Mouse (Mus musculus) regulatory T cell (primary cell): Measurements from ENCODE around the gene Coro6.

Experiments used
- in situ Hi-C: fragments of 300-600 bp; cut with MboI, MseI; formaldehyde crosslinking; loops from one replicate; pipeline ENCODE4 v1.15.1; 2025; ENCODE audit warnings: high pct_unique_total_duplicates

The Coro6 gene

DNA sequence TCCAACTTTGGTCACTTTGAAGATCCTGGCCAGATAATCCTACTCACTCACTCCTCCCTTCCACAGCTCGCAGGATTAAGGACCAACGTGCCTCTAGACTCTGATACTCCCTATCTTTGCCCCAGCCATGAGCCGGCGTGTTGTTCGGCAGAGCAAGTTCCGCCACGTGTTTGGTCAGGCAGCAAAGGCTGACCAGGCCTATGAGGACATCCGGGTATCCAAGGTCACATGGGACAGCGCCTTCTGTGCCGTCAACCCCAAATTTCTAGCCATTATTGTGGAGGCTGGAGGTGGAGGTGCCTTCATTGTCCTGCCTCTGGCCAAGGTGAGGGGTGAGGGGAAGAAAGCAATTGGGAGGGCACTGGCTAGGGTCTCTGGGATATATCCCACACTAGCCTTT, 1.6 kb downstream of the Coro6 start:
- in situ Hi-C loops = loop anchor here (25.0 kb wide), 1 partner anchor 351 kb away; no protein-coding TSS in a partner anchor

GRCm38 (mm10) chr11:77464684-77465083, 2.5 kb downstream of the Coro6 start:
- in situ Hi-C loops = loop anchor here (25.0 kb wide), 1 partner anchor 352 kb away; no protein-coding TSS in a partner anchor

GRCm38 (mm10) chr11:77465111-77465510, 2.9 kb downstream of the Coro6 start:
- in situ Hi-C loops = loop anchor here (25.0 kb wide), 1 partner anchor 353 kb away; no protein-coding TSS in a partner anchor

DNA sequence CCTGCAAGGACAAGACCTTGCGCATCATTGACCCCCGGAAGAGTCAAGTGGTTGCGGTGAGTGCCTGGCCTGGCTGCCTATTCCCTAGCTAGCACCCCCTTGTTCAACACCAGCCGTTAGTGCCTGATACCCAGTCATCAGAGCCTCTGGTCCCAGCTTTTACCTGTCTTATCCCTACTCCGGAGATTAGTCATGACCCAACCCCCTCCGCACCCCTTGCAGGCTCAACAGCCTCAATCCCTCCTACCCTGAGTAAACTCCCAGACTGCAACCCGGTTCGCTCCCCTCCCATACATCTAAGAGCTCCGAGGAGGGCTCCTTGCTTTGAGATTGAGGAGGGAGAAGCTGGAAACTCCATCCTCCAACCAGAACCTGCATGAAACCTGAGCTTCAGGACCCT, 4.3 kb downstream of the Coro6 start:
- in situ Hi-C loops = loop anchor here (25.0 kb wide), 1 partner anchor 354 kb away; no protein-coding TSS in a partner anchor

DNA sequence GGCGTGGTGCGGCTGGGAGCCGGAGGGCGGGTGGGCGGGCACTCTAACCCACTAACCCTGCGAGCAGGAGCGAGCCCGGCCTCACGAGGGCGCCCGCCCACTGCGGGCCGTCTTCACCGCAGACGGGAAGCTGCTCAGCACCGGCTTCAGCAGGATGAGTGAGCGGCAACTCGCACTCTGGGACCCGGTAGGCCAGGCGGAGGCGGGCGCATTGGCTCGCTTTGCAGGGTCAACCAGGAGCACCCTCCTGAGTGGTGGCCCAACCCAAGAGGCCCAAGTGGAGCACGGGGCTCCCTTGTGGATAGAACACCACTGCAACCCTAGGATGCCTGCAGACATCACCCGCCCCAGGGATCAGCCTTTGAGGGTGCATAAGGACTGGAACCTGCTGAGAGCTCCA, 4.9 kb downstream of the Coro6 start:
- in situ Hi-C loops = loop anchor here (25.0 kb wide), 1 partner anchor 355 kb away; no protein-coding TSS in a partner anchor

- in situ Hi-C loops = loop anchor here (25.0 kb wide), 1 partner anchor 355 kb away; no protein-coding TSS in a partner anchor
Measured at GRCm38 (mm10) chr11:77467784-77468183, 5.6 kb downstream of the Coro6 start.

- in situ Hi-C loops = loop anchor here (25.0 kb wide), 1 partner anchor 356 kb away; no protein-coding TSS in a partner anchor
Measured at GRCm38 (mm10) chr11:77468397-77468796, 6.2 kb downstream of the Coro6 start.

- in situ Hi-C loops = loop anchor here (25.0 kb wide), 1 partner anchor 359 kb away; no protein-coding TSS in a partner anchor
Measured at GRCm38 (mm10) chr11:77471407-77471806, 9.2 kb downstream of the Coro6 start.

- in situ Hi-C loops = loop anchor here (25.0 kb wide), 1 partner anchor 360 kb away; no protein-coding TSS in a partner anchor
Measured at GRCm38 (mm10) chr11:77472775-77473174, 10.6 kb downstream of the Coro6 start.

DNA sequence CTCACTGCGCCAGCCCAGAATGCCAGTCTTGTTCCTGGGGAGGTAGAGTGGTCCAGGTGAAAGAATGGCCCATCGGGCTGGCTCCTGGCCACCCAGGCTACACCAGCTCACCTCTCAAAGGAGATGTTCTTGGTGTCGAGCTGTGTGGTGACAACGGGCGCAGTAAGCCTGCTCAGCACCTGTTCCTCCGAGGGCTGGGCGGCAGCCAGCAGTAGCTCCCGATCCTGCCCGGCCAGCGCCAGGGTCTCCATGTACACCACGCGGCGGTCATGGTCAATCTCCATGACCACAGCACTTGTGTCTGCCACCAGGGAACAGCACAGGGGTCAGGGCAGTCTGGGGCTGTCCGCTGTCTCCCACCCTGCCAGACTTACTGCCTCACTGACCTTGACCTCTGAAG, 14.0 kb downstream of the Coro6 start:
- in situ Hi-C loops = no loop called here

DNA sequence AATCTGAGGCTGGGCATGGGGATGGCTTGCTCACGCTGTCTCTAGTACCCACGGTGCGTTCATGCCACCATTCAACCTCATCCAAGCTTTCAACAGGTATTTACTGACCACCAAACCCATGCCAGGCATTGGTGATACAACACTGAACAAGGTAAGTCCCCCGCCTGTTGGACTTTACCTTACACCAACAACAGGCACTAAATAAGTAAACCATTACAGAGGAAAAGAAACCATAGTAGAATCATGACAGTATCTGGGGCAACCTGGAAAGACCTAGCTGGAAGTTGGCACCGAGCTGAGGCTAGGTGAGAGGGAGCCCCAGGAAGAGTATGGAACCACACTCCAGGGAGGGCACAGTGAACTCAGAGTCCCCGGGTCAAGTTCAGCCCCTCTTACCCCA, 14.7 kb downstream of the Coro6 start:
- in situ Hi-C loops = no loop called here

- in situ Hi-C loops = no loop called here
Measured at GRCm38 (mm10) chr11:77483043-77483442, 20.8 kb downstream of the Coro6 start.

GRCm38 (mm10) chr11:77483510-77484255, 21.5 kb downstream of the Coro6 start:
- in situ Hi-C loops = no loop called here

GRCm38 (mm10) chr11:77485229-77485628, 23.0 kb downstream of the Coro6 start:
- in situ Hi-C loops = no loop called here

- in situ Hi-C loops = no loop called here
Measured at GRCm38 (mm10) chr11:77486798-77487197, 24.6 kb downstream of the Coro6 start.

DNA sequence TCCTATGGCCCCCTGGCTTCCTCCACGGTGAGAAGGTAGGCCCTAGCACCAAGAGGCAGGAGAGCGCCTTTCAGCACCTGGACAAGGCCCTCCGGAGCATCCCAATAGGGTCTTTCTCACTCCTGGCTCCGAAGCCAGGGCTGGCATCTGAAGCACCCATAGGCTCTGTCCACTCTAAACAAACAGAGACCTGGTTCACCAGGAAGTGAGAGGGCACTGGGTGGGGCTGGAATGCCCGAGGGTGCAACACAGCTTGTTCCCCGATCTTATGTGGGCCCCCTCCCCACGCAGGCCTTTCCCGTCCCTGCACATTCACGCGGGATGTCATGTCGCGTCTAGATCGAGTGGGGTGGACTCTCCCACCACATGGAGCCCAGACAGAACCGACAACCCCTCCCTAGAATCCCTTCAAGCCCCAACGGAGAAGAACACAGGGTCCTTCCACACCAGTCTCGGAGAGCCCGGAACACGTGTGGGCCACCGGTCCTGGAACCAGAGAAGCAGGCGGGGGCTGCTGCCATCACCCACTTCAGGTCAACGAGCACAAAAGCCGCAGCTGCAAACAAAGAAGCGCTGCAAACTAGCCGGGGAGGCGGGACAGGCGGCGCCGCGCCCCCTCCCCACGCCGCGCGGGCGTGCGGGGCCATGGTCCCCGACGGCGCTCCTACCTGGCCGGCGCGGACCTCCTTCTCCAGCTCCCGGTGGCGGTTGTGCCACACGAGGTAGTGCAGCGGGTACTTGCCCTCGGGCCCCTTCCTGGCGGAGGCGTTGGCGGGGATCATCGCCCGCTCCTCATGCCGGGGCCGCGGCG, 26.8 kb downstream of the Coro6 start:
- in situ Hi-C loops = no loop called here

GRCm38 (mm10) chr11:77489591-77490235, 27.5 kb downstream of the Coro6 start, which contains the start of gene Ankrd13b:
Gene Ankrd13b, minus strand, starts transcription at chr11:77489678.
- in situ Hi-C loops = loop anchor here (10.0 kb wide), 1 partner anchor 135 kb away; no protein-coding TSS in a partner anchor

GRCm38 (mm10) chr11:77490451-77490850, 28.2 kb downstream of the Coro6 start:
- in situ Hi-C loops = loop anchor here (10.0 kb wide), 1 partner anchor 134 kb away; no protein-coding TSS in a partner anchor

- in situ Hi-C loops = loop anchor here (10.0 kb wide), 1 partner anchor 134 kb away; no protein-coding TSS in a partner anchor
Measured at GRCm38 (mm10) chr11:77491123-77491501, 28.9 kb downstream of the Coro6 start.

DNA sequence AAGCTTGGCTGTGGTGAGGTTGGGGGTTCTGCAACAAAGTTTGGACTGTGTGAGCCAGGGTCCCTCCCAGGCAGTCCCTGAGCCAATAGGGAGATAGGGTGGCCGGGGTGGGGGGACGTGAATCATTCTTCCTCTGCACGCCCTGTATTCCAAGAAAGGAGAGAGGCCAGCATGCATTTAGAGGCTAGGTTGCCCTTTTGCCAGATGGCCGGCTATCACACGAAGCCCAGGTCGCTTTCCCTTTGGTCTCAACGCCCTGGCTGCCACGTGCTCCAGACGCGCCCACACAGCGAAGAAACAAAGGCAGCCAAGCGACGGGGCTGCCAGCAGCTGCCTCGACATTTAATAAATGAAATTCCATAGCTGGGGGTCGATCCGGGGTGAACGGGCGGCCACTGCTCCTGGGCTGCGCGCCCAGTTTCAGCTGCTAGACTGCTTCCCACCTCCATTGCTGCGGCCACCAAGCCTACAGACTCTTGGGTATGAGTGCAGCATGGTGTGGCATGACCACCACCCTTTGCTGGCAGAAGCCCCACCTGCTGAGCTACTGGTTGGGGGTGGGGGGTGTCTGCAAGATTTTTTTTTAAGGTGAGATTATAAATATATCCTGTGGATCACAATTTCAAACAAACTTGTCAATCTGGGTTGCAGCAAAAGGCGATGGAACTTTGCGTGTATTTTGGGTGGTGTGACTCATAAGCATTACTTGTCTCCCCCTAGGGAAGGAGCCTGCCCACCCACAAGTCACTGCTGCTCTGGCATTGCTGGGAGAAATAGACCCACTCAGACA, 29.5 kb downstream of the Coro6 start:
- in situ Hi-C loops = loop anchor here (10.0 kb wide), 1 partner anchor 133 kb away; no protein-coding TSS in a partner anchor
